Mouse (Mus musculus): ENCODE results near the gene Vmn2r70. TPM values are rescaled to one million over a fixed set of nuclear protein-coding genes. Genes with fewer than 3 reads are reported as not detected.

Vmn2r70 gene
- polyA plus RNA-seq (2012; rRNA removed; ENCODE audit: low replicate concordance) = not detected in 2 replicates

GRCm38 (mm10) chr7:85569092-85569491 lies at the start of gene Vmn2r70:
Gene Vmn2r70 (minus strand): TSS chr7:85569192.

GRCm38 (mm10) chr7:85562787-85563186 lies 6.2 kb downstream of the Vmn2r70 start, which contains the start of gene Vmn2r71:
Gene Vmn2r71 (plus strand): TSS chr7:85563087.

Other genes with a start within 250 kb of the Vmn2r70 start
- gene Vmn2r69, start 153.3 kb downstream of the Vmn2r70 start, polyA plus RNA-seq (2012; rRNA removed; ENCODE audit: low replicate concordance) = not detected in 2 replicates
- not detected in 2 replicates for gene Vmn2r71, start 6.1 kb downstream of the Vmn2r70 start, polyA plus RNA-seq (2012; rRNA removed; ENCODE audit: low replicate concordance)
- not detected in 2 replicates for gene Vmn2r72, start 185.9 kb upstream of the Vmn2r70 start, polyA plus RNA-seq (2012; rRNA removed; ENCODE audit: low replicate concordance)

Measured in subcutaneous adipose tissue, adult 2 months (tissue).